Mouse (Mus musculus) erythroblast, embryonic 14.5 days (primary cell): Measurements from ENCODE around the gene Morc1.

Experiments used
- GATA1 ChIP-seq: IDR thresholded peaks from 2 replicates; pipeline ENCODE4 v1.6.1; 2012; ENCODE audit warnings: low read length, inconsistent platforms, mixed read lengths
- TAL1 ChIP-seq: IDR thresholded peaks from 3 replicates; pipeline ENCODE4 v1.6.1; 2012; ENCODE audit warnings: low read length, inconsistent platforms, mixed read lengths

DNA sequence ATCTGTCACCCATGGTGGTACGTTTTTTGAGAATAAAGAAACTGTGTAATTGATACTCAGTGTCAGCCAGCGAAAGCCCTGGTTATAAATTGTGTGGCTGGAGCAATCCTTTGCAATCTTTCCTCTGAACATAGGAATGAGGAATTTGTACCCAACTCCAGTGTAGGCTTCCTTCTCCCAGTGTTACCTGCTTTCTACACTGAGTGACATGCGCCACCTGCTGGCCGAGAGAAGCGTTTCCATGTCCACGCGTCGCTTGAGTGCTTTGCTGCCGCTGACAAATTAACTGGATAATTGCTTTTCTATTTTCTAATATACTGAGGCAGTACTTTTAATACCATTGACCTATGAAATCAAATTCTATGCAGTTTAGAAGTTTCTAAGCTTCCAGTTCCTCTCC is 139.3 kb downstream of the Morc1 start:
- TF ChIP-seq GATA1, result no peak
- no peak for TF ChIP-seq TAL1
